Mouse (Mus musculus) forebrain, embryonic 16.5 days (tissue): ENCODE measurements around the gene Fgf11. TPM values are rescaled to one million over a fixed set of nuclear protein-coding genes. Genes with fewer than 3 reads are reported as not detected.
A peak's percentile ranks its signal among the peaks of the same experiment; 100 is the strongest.

Source experiments
- ATAC-seq: fragments of 200-750 bp; cut with Nextera tagmentation; 2 replicates; pipeline ENCODE4 v1.8.0; 2017; ENCODE audit warnings: mild to moderate bottlenecking, moderate library complexity
- H3K27ac ChIP-seq: fragments of 300-500 bp; sonication (generic); 2 replicates; pipeline ENCODE4 v1.5.1; 2014; ENCODE audit warnings: low read length, control low read depth
- H3K27me3 ChIP-seq: fragments of 300-500 bp; sonication (generic); replicated peaks from 2 replicates; pipeline ENCODE4 v1.6.1; 2014; ENCODE audit warnings: low read length; ENCODE audit not compliant: control insufficient read depth, insufficient read depth
- H3K36me3 ChIP-seq: fragments of 300-500 bp; sonication (generic); 2 replicates; pipeline ENCODE4 v1.6.1; 2014; ENCODE audit not compliant: control insufficient read depth, insufficient read depth
- H3K4me1 ChIP-seq: fragments of 300-500 bp; sonication (generic); replicated peaks from 2 replicates; pipeline ENCODE4 v1.6.1; 2014; ENCODE audit warnings: low read length; ENCODE audit not compliant: control insufficient read depth, insufficient read depth
- H3K4me2 ChIP-seq: fragments of 300-500 bp; sonication (generic); 2 replicates; pipeline ENCODE4 v1.6.1; 2014; ENCODE audit warnings: mild to moderate bottlenecking, low read length, control low read depth
- H3K4me3 ChIP-seq: fragments of 300-500 bp; sonication (generic); replicated peaks from 2 replicates; pipeline ENCODE4 v1.5.1; 2014; ENCODE audit warnings: mild to moderate bottlenecking, low read length, control low read depth
- H3K9ac ChIP-seq: fragments of 300-500 bp; sonication (generic); replicated peaks from 2 replicates; pipeline ENCODE4 v1.6.1; 2014; ENCODE audit warnings: low read depth, low read length, control low read depth
- H3K9me3 ChIP-seq: fragments of 300-500 bp; sonication (generic); 2 replicates; pipeline ENCODE4 v1.6.1; 2016; ENCODE audit warnings: low read length; ENCODE audit not compliant: control insufficient read depth
- WGBS: fragments of 180-500 bp; shearing (Covaris S2); extraction: QIAGEN DNeasy Blood & Tissue Kit; methylation state at CpG from one replicate; pipeline ENCODE4 v1.1.7; 2014; 5-methylcytosine and 5-hydroxymethylcytosine counted together
- polyA plus RNA-seq: library from polyadenylated mRNA; unstranded; fragments of >200 nt; fragmentation: Nextera tagmentation; extraction: Ambion mirVana; gene quantifications from 2 replicates; pipeline ENCODE4 v1.2.1, GENCODE M21; 2015

The Fgf11 gene
- polyA plus RNA-seq, 1 experiment from 2014 or later = 5.9 TPM

GRCm38 (mm10) chr11:69778985-69779384, 22.7 kb downstream of the Fgf11 start:
- Histone ChIP-seq H3K4me1 (no peaks in the 10 kb centered on the region), H3K9ac (no peak overlapping the region), H3K36me3 (peaks cover 4% of the 10 kb centered on the region), H3K9me3 (no peaks in the 10 kb centered on the region), H3K4me3 (no peak overlapping the region), H3K27me3 (no peaks in the 10 kb centered on the region), H3K27ac (no peak overlapping the region), H3K4me2 (no peak overlapping the region)
- no peak for ATAC-seq
- 48% methylated on average over 7 of the region's 7 CpGs for WGBS

- Histone ChIP-seq H3K27me3 (no peaks in the 10 kb centered on the region), H3K4me2 (no peak overlapping the region), H3K27ac (no peak overlapping the region), H3K4me1 (no peaks in the 10 kb centered on the region), H3K9me3 (no peaks in the 10 kb centered on the region), H3K36me3 (peaks cover 4% of the 10 kb centered on the region), H3K9ac (no peak overlapping the region), H3K4me3 (no peak overlapping the region)
- no peak; the same call in 1 of the 2 replicates for ATAC-seq
- 66% methylated on average over 23 of the region's 23 CpGs for WGBS
Measured at GRCm38 (mm10) chr11:69778258-69778982, 23.2 kb downstream of the Fgf11 start.

GRCm38 (mm10) chr11:69777504-69778257, 24.0 kb downstream of the Fgf11 start:
- no peak overlapping the region for H3K4me3 ChIP-seq
- WGBS = 66% methylated on average over 24 of the region's 26 CpGs
- H3K9ac ChIP-seq = no peak overlapping the region
- peaks cover 4% of the 10 kb centered on the region for H3K36me3 ChIP-seq
- no peak overlapping the region for H3K4me2 ChIP-seq
- no peak overlapping the region for H3K27ac ChIP-seq
- ATAC-seq = no peak
- no peaks in the 10 kb centered on the region for H3K4me1 ChIP-seq
- H3K27me3 ChIP-seq = no peaks in the 10 kb centered on the region
- no peaks in the 10 kb centered on the region for H3K9me3 ChIP-seq

- Histone ChIP-seq H3K27me3 (no peaks in the 10 kb centered on the region), H3K4me1 (no peaks in the 10 kb centered on the region), H3K9me3 (no peaks in the 10 kb centered on the region), H3K4me3 (no peak overlapping the region), H3K9ac (no peak overlapping the region), H3K4me2 (no peak overlapping the region), H3K36me3 (peaks cover 4% of the 10 kb centered on the region), H3K27ac (no peak overlapping the region)
- 84% methylated on average over 20 of the region's 20 CpGs for WGBS
- ATAC-seq = no peak
Measured at GRCm38 (mm10) chr11:69776488-69776887, 25.2 kb downstream of the Fgf11 start.

DNA sequence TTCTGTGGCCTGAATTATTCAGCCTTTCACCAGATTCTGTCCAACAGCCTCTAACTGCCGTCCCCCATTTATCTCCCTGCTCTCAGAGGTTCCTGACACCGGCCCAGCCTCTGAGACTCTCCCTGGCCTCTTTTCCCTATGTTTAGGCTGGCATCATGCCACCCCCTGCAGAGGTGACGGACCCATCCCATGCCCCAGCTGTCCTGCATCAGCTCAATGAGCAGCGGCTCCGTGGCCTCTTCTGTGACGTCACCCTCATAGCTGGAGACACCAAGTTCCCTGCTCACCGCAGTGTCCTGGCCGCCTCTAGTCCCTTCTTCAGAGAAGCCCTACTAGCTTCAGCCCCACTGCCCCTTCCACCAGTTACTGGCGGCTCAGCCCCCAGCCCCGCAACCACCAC, 25.9 kb downstream of the Fgf11 start:
- no peak overlapping the region for H3K4me2 ChIP-seq
- H3K4me3 ChIP-seq = no peak overlapping the region
- ATAC-seq = no peak
- H3K36me3 ChIP-seq = peaks cover 4% of the 10 kb centered on the region
- no peaks in the 10 kb centered on the region for H3K9me3 ChIP-seq
- no peaks in the 10 kb centered on the region for H3K27me3 ChIP-seq
- H3K27ac ChIP-seq = no peak overlapping the region
- no peaks in the 10 kb centered on the region for H3K4me1 ChIP-seq
- WGBS = 79% methylated on average over 10 of the region's 10 CpGs
- no peak overlapping the region for H3K9ac ChIP-seq

- Histone ChIP-seq H3K9me3 (no peaks in the 10 kb centered on the region), H3K9ac (no peak overlapping the region), H3K4me3 (no peak overlapping the region), H3K4me2 (no peak overlapping the region), H3K27me3 (no peaks in the 10 kb centered on the region), H3K27ac (no peak overlapping the region), H3K4me1 (no peaks in the 10 kb centered on the region), H3K36me3 (peaks cover 4% of the 10 kb centered on the region)
- WGBS = 60% methylated on average over 5 of the region's 5 CpGs
- ATAC-seq = no peak
Measured at GRCm38 (mm10) chr11:69774961-69775360, 26.7 kb downstream of the Fgf11 start.

DNA sequence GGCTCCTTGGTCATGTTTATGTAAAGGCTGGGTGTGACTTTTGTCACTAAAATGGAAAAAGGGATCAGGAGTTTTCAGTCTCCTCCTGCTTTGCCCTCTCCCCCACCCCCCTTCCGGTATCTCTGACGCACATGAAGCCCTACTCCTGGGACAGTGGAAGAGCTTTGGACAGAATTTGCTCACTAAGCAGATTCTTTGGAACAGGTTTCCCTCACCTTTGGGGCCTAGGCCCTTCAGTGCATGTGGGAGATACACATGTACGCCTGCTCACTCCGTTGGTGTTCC, 34.1 kb downstream of the Fgf11 start:
- ATAC-seq = no peak
- H3K36me3 ChIP-seq = no peaks in the 10 kb centered on the region
- no peak overlapping the region for H3K27ac ChIP-seq
- H3K9ac ChIP-seq = no peak overlapping the region; the same call in 1 of the 2 replicates
- H3K4me2 ChIP-seq = no peak overlapping the region
- H3K9me3 ChIP-seq = no peaks in the 10 kb centered on the region
- no peak overlapping the region for H3K4me3 ChIP-seq
- H3K27me3 ChIP-seq = no peaks in the 10 kb centered on the region
- H3K4me1 ChIP-seq = peaks cover 23% of the 10 kb centered on the region
- WGBS = 76% methylated on average over 4 of the region's 4 CpGs

GRCm38 (mm10) chr11:69766872-69767624, 34.6 kb downstream of the Fgf11 start:
- peak overlapping the region; percentile 70 for H3K4me2 ChIP-seq
- H3K9ac ChIP-seq = peak overlapping the region; percentile 0; the same call in 1 of the 2 replicates
- no peaks in the 10 kb centered on the region for H3K36me3 ChIP-seq
- H3K4me1 ChIP-seq = peaks cover 23% of the 10 kb centered on the region
- H3K9me3 ChIP-seq = no peaks in the 10 kb centered on the region
- no peak overlapping the region for H3K27ac ChIP-seq
- H3K27me3 ChIP-seq = no peaks in the 10 kb centered on the region
- 69% methylated on average over 13 of the region's 13 CpGs for WGBS
- H3K4me3 ChIP-seq = peak overlapping the region; percentile 87
- no peak for ATAC-seq

- Histone ChIP-seq H3K4me3 (peak overlapping the region; percentile 87), H3K27me3 (no peaks in the 10 kb centered on the region), H3K4me1 (peaks cover 23% of the 10 kb centered on the region), H3K9ac (peak overlapping the region; percentile 95), H3K36me3 (no peaks in the 10 kb centered on the region), H3K4me2 (peak overlapping the region; percentile 70), H3K27ac (peak overlapping the region; percentile 70), H3K9me3 (no peaks in the 10 kb centered on the region)
- ATAC-seq = peak; percentile 82
- WGBS = under 1% methylated on average over 34 of the region's 37 CpGs
Measured at GRCm38 (mm10) chr11:69766126-69766609, 35.5 kb downstream of the Fgf11 start.
